Mouse (Mus musculus): ENCODE results near the gene Nudt16l1.
A peak's percentile ranks its signal among the peaks of the same experiment; 100 is the strongest.

Gene Nudt16l1

GRCm38 (mm10) chr16:4913783-4914735 is 24.5 kb upstream of the Nudt16l1 start:
- peak; percentile 59 for ATAC-seq (ENCODE audit: insufficient number of reproducible peaks, low FRiP score, low TSS enrichment)

- no peak for ATAC-seq (ENCODE audit: insufficient number of reproducible peaks, low FRiP score, low TSS enrichment)
Observed at GRCm38 (mm10) chr16:4915931-4916330, 22.6 kb upstream of the Nudt16l1 start.

- ATAC-seq (ENCODE audit: insufficient number of reproducible peaks, low FRiP score, low TSS enrichment): no peak
Observed at GRCm38 (mm10) chr16:4916608-4917007, 22.0 kb upstream of the Nudt16l1 start.

GRCm38 (mm10) chr16:4920556-4920955 is 18.0 kb upstream of the Nudt16l1 start:
- no peak for ATAC-seq (ENCODE audit: insufficient number of reproducible peaks, low FRiP score, low TSS enrichment)

- ATAC-seq (ENCODE audit: insufficient number of reproducible peaks, low FRiP score, low TSS enrichment): no peak
Observed at GRCm38 (mm10) chr16:4922481-4922880, 16.1 kb upstream of the Nudt16l1 start.

GRCm38 (mm10) chr16:4923996-4924395 is 14.6 kb upstream of the Nudt16l1 start:
- ATAC-seq (ENCODE audit: insufficient number of reproducible peaks, low FRiP score, low TSS enrichment): no peak

- ATAC-seq (ENCODE audit: insufficient number of reproducible peaks, low FRiP score, low TSS enrichment): no peak
Observed at GRCm38 (mm10) chr16:4927967-4928366, 10.6 kb upstream of the Nudt16l1 start.

- no peak for ATAC-seq (ENCODE audit: insufficient number of reproducible peaks, low FRiP score, low TSS enrichment)
Observed at GRCm38 (mm10) chr16:4928474-4928873, 10.1 kb upstream of the Nudt16l1 start.

- ATAC-seq (ENCODE audit: insufficient number of reproducible peaks, low FRiP score, low TSS enrichment): no peak
Observed at GRCm38 (mm10) chr16:4932429-4932828, 6.1 kb upstream of the Nudt16l1 start.

- no peak for ATAC-seq (ENCODE audit: insufficient number of reproducible peaks, low FRiP score, low TSS enrichment)
Observed at GRCm38 (mm10) chr16:4935430-4935829, 3.1 kb upstream of the Nudt16l1 start.

- ATAC-seq (ENCODE audit: insufficient number of reproducible peaks, low FRiP score, low TSS enrichment): no peak
Observed at GRCm38 (mm10) chr16:4935931-4936703, 2.4 kb upstream of the Nudt16l1 start.

- ATAC-seq (ENCODE audit: insufficient number of reproducible peaks, low FRiP score, low TSS enrichment): no peak
Observed at GRCm38 (mm10) chr16:4937351-4938190, 990 bp upstream of the Nudt16l1 start.

- peak; percentile 88 for ATAC-seq (ENCODE audit: insufficient number of reproducible peaks, low FRiP score, low TSS enrichment)
Observed at GRCm38 (mm10) chr16:4938989-4939388, 428 bp downstream of the Nudt16l1 start.

- peak; percentile 5; the same call in 1 of the 2 replicates for ATAC-seq (ENCODE audit: insufficient number of reproducible peaks, low FRiP score, low TSS enrichment)
Observed at GRCm38 (mm10) chr16:4939412-4939811, 851 bp downstream of the Nudt16l1 start.

GRCm38 (mm10) chr16:4940311-4940850 is 1.8 kb downstream of the Nudt16l1 start:
- ATAC-seq (ENCODE audit: insufficient number of reproducible peaks, low FRiP score, low TSS enrichment): no peak

GRCm38 (mm10) chr16:4941016-4941415 is 2.5 kb downstream of the Nudt16l1 start:
- no peak for ATAC-seq (ENCODE audit: insufficient number of reproducible peaks, low FRiP score, low TSS enrichment)

GRCm38 (mm10) chr16:4942868-4943267 is 4.3 kb downstream of the Nudt16l1 start:
- ATAC-seq (ENCODE audit: insufficient number of reproducible peaks, low FRiP score, low TSS enrichment): no peak

- ATAC-seq (ENCODE audit: insufficient number of reproducible peaks, low FRiP score, low TSS enrichment): no peak
Observed at GRCm38 (mm10) chr16:4943431-4943830, 4.9 kb downstream of the Nudt16l1 start.

GRCm38 (mm10) chr16:4945415-4945814 is 6.9 kb downstream of the Nudt16l1 start:
- ATAC-seq (ENCODE audit: insufficient number of reproducible peaks, low FRiP score, low TSS enrichment): no peak

- no peak for ATAC-seq (ENCODE audit: insufficient number of reproducible peaks, low FRiP score, low TSS enrichment)
Observed at GRCm38 (mm10) chr16:4946155-4946554, 7.6 kb downstream of the Nudt16l1 start.

Data from cerebellum, adult (tissue).